Mouse (Mus musculus) myocyte (in vitro differentiated cells): Measurements from ENCODE around the gene Neil1.

Experiments
- MYOG ChIP-seq, 3 experiments: IDR thresholded peaks; one replicate each; pipeline ENCODE4 v1.6.1; 2011; ENCODE audit warnings: control low read depth in 2 of 3, low read depth in 2 of 3, mild to moderate bottlenecking in 2 of 3; ENCODE audit not compliant: insufficient read length in 2 of 3, control insufficient read depth in 1 of 3, insufficient read depth in 1 of 3
- POLR2A ChIP-seq: IDR thresholded peaks from one replicate; pipeline ENCODE4 v1.6.1; 2011; ENCODE audit warnings: low read depth, mild to moderate bottlenecking, control low read depth, moderate library complexity; ENCODE audit not compliant: insufficient read length
- REST ChIP-seq: IDR thresholded peaks from one replicate; pipeline ENCODE4 v1.6.1; 2011; ENCODE audit warnings: mild to moderate bottlenecking, control low read depth, moderate library complexity; ENCODE audit not compliant: insufficient read depth, insufficient read length
- USF1 ChIP-seq: IDR thresholded peaks from one replicate; pipeline ENCODE4 v1.6.1; 2011; ENCODE audit warnings: low read depth, mild to moderate bottlenecking, control low read depth, moderate library complexity

DNA sequence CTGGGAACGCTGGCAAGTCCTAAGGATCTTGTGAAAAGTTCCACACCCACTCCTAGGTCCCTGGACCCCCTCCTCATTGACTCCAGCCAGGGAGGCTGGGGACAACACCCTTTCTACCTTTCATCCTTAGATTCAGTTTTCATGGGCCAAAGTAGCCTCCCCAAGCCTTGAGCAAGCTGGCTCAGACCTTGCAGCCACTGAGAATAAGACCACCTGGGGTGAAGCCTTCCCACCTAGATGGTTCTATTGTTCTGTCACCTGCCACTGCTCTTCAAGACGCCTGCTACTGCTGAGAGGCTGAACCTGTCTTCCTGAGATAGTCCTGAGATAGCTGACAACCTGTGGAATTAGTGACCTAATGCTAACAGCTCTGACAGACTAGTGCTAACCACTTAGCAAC is 15.0 kb upstream of the Neil1 start:
- TF ChIP-seq REST, result no peak
- no peak for TF ChIP-seq USF1
- no peak for TF ChIP-seq POLR2A
- TF ChIP-seq MYOG (IDR thresholded peaks at IDR 0.05; ENCODE audit: control insufficient read depth in 1 of 3, insufficient read depth in 1 of 3, insufficient read length in 2 of 3, low read depth in 2 of 3), result no peak
